ENCODE assay signal across 8 mouse cellular contexts in the genomic region with DNA sequence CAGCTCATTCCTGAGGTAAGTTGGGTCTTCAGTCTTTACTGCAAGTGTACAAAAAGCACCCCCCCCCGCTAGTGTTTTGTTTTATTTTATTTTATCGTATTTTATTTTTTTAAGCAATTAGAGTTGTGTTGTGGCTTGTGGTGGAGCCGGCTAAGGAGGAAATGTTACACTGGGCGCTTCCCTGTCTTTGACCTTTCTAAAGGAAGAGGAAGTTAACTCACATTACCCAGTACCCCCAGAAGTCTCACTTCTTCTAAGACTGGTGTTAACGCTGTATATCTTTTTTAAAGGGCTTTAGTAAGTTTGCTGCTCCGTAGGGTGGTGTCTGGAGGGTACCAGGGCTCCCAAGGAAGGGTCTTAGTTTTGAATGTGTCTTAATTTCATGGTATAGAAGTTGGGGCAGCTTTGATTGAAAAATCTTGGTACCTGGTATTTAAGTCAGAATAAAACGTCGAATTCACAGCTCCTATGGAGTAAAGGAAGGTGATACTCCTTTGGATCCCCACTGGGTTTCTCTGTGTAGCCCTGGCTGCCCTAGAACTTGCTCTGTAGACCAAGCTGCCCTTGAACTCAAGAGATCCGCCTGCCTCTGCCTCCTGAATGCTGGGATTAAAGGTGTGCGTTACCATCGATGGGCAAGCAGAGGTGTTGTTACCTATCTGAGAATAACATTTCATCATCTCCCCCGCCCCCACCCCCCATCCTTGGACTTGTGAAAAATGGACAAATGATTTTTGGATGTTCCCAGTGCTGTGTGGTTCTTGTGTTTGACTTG. TPM values are rescaled to one million over a fixed set of nuclear protein-coding genes. Genes with fewer than 3 reads are reported as not detected.
DNase-seq lines count a peak whose midpoint lies in the region; ATAC-seq and TF ChIP-seq lines count a peak whose summit lies in the region.

No protein-coding gene starts in this region.

- H3K4me2 ChIP-seq in lung, embryonic 15.5 days, result peak overlapping the region; percentile 81
- peak overlapping the region; percentile 92 for H3K4me2 ChIP-seq in myocyte (ENCODE audit: low read depth)

- H3ac ChIP-seq in myocyte (ENCODE audit: control insufficient read depth, insufficient read length), result peak overlapping the region; percentile 59

- peaks cover 28% of the 10 kb centered on the region for H3K4me1 ChIP-seq in lung, embryonic 15.5 days
- peaks cover 58% of the 10 kb centered on the region for H3K4me1 ChIP-seq in forebrain, embryonic 10.5 days
- H3K4me1 ChIP-seq in limb, embryonic 10.5 days, result peaks cover 22% of the 10 kb centered on the region

- H3K79me2 ChIP-seq in myocyte (ENCODE audit: control insufficient read depth, insufficient read depth), result peaks cover 38% of the 10 kb centered on the region

- peak overlapping the region; percentile 88; the same call in 1 of the 2 replicates for H3K27ac ChIP-seq in lung, embryonic 15.5 days
- H3K27ac ChIP-seq in forebrain, embryonic 10.5 days, result peak overlapping the region; percentile 99
- peak overlapping the region; percentile 99 for H3K27ac ChIP-seq in limb, embryonic 10.5 days

- H3K36me3 ChIP-seq in lung, embryonic 15.5 days, result peaks cover 23% of the 10 kb centered on the region
- H3K36me3 ChIP-seq in forebrain, embryonic 10.5 days (replicated peaks), result peaks cover 47% of the 10 kb centered on the region
- peaks cover 47% of the 10 kb centered on the region for H3K36me3 ChIP-seq in limb, embryonic 10.5 days
- peaks cover 9% of the 10 kb centered on the region for H3K36me3 ChIP-seq in myocyte (ENCODE audit: control insufficient read depth, insufficient read depth)

- peak overlapping the region; percentile 88 for H3K4me3 ChIP-seq in lung, embryonic 15.5 days
- H3K4me3 ChIP-seq in forebrain, embryonic 10.5 days, result peak overlapping the region; percentile 97
- H3K4me3 ChIP-seq in limb, embryonic 10.5 days, result peak overlapping the region; percentile 100
- H3K4me3 ChIP-seq in myocyte, result peak overlapping the region; percentile 83

- H3K9ac ChIP-seq in lung, embryonic 15.5 days, result peak overlapping the region; percentile 97

- H3K9me3 ChIP-seq in lung, embryonic 15.5 days, result no peaks in the 10 kb centered on the region
- H3K9me3 ChIP-seq in forebrain, embryonic 10.5 days, result no peaks in the 10 kb centered on the region
- H3K9me3 ChIP-seq in limb, embryonic 10.5 days (replicated peaks), result no peaks in the 10 kb centered on the region

- H3K27me3 ChIP-seq in lung, embryonic 15.5 days, result peaks cover 18% of the 10 kb centered on the region; the same call in 1 of the 2 replicates
- H3K27me3 ChIP-seq in forebrain, embryonic 10.5 days (ENCODE audit: poor library complexity, severe bottlenecking), result peaks cover 22% of the 10 kb centered on the region
- H3K27me3 ChIP-seq in limb, embryonic 10.5 days (ENCODE audit: low read depth, poor library complexity, severe bottlenecking), result peaks cover 17% of the 10 kb centered on the region
- no peaks in the 10 kb centered on the region for H3K27me3 ChIP-seq in myocyte (ENCODE audit: control insufficient read depth, insufficient read depth, insufficient read length)

- DNase-seq in lung, postnatal 14 days, result no peak
- no peak for DNase-seq in forebrain, embryonic 10.5 days (ENCODE audit: extremely low spot score, low spot score)
- DNase-seq in limb, embryonic 10.5 days (ENCODE audit: low spot score), result no peak
- no peak for DNase-seq in cerebellum, adult 9-10 months
- DNase-seq in adrenal gland, adult 8-10 months, result no peak
- DNase-seq in layer of hippocampus, adult 9-10 months (ENCODE audit: low spot score), result no peak

- no peak for TF ChIP-seq POLR2A in myocyte (IDR thresholded peaks at IDR 0.05; ENCODE audit: insufficient read length, low read depth)

- 36% methylated on average over 12 of the region's 12 CpGs for WGBS in lung, embryonic 15.5 days
- WGBS in forebrain, embryonic 10.5 days, result 57% methylated on average over 12 of the region's 12 CpGs
- 49% methylated on average over 12 of the region's 12 CpGs for WGBS in limb, embryonic 10.5 days

- no peak for ATAC-seq in lung, embryonic 15.5 days (ENCODE audit: borderline replicate concordance, extremely low read depth, low FRiP score, low TSS enrichment)

TF ChIP-seq in myocyte, 11 proteins besides CTCF, POLR2A, EP300 and RAD21:
- TF ChIP-seq E2F4 (IDR thresholded peaks at IDR 0.05; ENCODE audit: insufficient read depth) (no peak), TCF3 (IDR thresholded peaks at IDR 0.05; ENCODE audit: insufficient read length, low read depth) (no peak), POLR2AphosphoS2 (IDR thresholded peaks at IDR 0.05; ENCODE audit: insufficient read length, low read depth) (no peak), MAX (IDR thresholded peaks at IDR 0.05; ENCODE audit: low read depth) (no peak), CEBPB (IDR thresholded peaks at IDR 0.05; ENCODE audit: insufficient read depth, poor library complexity, severe bottlenecking) (no peak), USF1 (IDR thresholded peaks at IDR 0.05; ENCODE audit: low read depth) (no peak), SRF (IDR thresholded peaks at IDR 0.05; ENCODE audit: control insufficient read depth, insufficient read length, low read depth) (no peak), MYOD1 (IDR thresholded peaks at IDR 0.05; ENCODE audit: control insufficient read depth in 1 of 3, insufficient read length in 2 of 3, low read depth in 2 of 3) (no peak), MYOG (IDR thresholded peaks at IDR 0.05; ENCODE audit: control insufficient read depth in 1 of 3, insufficient read depth in 1 of 3, insufficient read length in 2 of 3, low read depth in 2 of 3) (no peak), TCF12 (IDR thresholded peaks at IDR 0.05; ENCODE audit: insufficient read depth, poor library complexity, severe bottlenecking) (no peak)

RNA-seq across cellular contexts. Expression of a gene that starts 1.9 kb away (rescaled TPM):
- 26.6 and 29.6 TPM in 2 replicates for polyA plus RNA-seq in lung, embryonic 15.5 days (2015; fragmentation: Nextera tagmentation; extraction: Ambion mirVana)
- 36.5 and 37.2 TPM in 2 replicates for polyA plus RNA-seq in forebrain, embryonic 10.5 days (2016; fragmentation: Nextera tagmentation; extraction: Ambion mirVana)
- polyA plus RNA-seq in limb, embryonic 10.5 days (2016; fragmentation: Nextera tagmentation; extraction: Ambion mirVana), result 42.7 and 42.9 TPM in 2 replicates
- 32.9 TPM for polyA plus RNA-seq in myocyte (2012; fragmentation: generic; extraction: Trizol)
- 100 to 1,000 TPM in 3 of 4 experiments, 10 to 100 TPM in 1; 97.4 to 133 (median 119) TPM for total RNA-seq in adrenal gland, adult 8-10 months (2022)
